Mouse (Mus musculus): ENCODE measurements around the gene Parp14.

GRCm38 (mm10) chr16:35834653-35835052, 36.7 kb downstream of the Parp14 start:
- TF ChIP-seq CTCF (IDR thresholded peaks at IDR 0.05; ENCODE audit: low read depth): no peak
- no peak for TF ChIP-seq EP300 (IDR thresholded peaks at IDR 0.05; ENCODE audit: low read depth)

All from liver, postnatal 0 days (tissue).